Mouse (Mus musculus): ENCODE measurements around the gene Gm11037.

The Gm11037 gene

DNA sequence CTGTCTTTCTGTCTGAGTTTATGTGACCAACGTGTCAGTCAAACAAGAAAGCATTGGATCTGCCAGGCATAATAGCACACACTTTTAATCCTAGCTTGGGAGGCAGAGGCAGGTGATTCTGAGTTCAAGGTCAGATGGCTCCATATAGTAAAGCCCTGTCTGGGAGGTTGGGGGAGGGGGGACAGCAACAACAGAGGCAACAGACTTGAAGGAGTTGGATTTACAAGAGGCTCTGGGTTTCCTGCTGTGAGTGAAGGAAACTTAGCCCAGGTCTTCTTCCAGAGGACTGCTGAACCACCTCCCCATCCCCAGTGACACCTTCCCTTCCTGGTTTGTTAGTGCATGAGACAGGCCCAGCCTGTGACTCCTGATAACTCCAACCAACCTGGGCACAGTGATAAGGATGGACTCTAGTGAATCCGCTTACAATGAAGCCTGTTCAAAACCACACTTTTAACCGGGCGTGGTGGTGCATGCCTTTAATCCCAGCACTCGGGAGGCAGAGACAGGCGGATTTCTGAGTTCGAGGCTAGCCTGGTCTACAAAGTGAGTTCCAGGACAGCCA lies 19.0 kb downstream of the Gm11037 start:
- DNase-seq, result no peak

DNA sequence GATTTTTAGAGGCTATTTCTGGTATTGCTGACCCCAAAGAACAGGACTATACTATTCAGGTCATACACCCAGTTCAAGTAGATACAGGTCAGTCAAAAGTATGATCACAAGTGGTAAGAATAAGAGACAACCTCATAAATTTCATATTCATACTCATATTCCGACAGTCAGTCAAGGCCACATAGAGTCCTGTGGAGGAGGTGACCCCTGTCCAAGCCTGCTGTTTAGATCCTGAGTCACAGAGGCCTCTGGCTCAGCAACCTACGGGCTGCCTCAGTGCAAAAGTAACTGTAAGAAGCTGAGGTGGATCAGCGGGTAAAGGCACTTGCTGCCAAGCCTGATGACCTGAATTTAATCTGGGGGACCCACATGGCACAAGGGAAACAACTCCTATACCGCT lies 20.7 kb downstream of the Gm11037 start:
- DNase-seq, result no peak

DNA sequence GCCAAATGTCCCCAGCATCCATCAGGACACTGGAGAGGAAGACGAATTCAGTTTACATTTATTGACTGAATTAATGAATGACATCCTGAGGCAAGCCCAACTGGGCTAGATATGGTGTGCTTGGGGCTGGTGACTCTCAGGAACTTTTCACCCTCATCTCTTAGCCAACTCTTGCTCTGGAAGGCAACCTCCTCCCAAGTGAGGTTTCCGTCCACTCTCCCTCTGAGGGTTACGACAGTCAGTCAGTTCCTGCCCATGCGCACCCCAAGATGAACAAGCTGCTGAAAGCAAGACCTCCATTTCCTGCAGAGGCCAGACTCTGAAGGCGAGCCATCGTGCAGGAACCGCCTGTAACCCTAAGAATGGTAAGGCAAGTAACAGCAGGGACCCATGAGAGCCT lies 23.7 kb downstream of the Gm11037 start:
- DNase-seq, result no peak

- DNase-seq, result no peak
These were observed 26.2 kb downstream of the Gm11037 start for GRCm38 (mm10) chr2:131159491-131159910.

DNA sequence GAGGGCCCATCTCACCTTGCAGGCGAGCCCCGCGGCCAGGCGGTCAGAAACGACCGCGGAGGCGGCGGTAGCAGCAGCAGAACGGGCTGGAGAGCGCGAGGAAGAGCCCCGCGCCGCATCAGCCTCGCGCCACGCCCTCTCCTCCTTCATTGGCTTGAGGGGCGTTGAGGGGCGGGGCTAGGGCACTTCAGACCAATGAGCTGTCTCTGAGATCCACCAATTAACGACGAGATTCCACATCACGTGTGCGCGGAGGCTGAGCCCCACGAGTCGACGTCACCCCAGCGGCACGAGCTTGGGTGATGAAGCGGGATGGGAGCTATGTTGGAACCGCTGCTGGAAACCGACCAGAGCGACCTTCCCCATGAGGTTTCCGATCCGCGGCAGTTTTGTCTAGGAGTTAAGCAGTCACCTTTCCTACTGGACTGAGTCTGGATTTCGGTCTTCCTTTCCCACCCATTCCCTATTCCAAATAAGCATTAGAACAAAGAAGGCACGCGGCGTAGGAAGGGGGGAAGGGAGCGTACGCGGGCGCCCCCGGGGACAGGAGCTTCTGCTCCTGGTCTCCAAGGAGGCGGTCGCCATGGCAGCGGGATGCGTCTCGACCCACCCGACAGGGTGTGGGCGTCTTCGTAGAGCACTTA lies 26.8 kb downstream of the Gm11037 start, which contains the start of gene 1700037H04Rik:
Gene 1700037H04Rik, minus strand, starts transcription at position 144 of the 644 bp plus-strand sequence.
- DNase-seq, result peak; percentile 97

- DNase-seq, result no peak
These were observed 27.4 kb downstream of the Gm11037 start for GRCm38 (mm10) chr2:131160671-131161111.

- no peak for DNase-seq
These were observed 30.6 kb downstream of the Gm11037 start for GRCm38 (mm10) chr2:131163924-131164323.

DNA sequence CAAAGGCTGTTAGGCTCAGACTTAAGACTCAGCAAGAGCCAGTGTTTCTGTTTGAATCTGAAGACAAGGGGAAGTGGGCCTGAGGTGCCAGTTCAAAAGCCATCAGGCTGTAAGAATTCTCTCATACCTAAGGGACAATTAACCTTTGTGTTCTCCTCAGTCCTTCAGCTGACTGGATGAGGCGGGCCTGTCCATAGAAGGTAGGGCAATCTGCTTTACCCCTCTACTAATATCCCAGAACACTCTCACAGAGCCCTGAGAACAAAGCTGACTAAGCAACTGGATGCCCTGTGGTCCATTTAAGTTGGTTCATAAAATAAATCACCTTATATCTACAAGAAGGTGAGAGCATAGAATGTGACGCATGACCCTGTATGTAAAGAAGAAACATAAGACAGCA lies 32.9 kb downstream of the Gm11037 start:
- DNase-seq, result no peak

DNA sequence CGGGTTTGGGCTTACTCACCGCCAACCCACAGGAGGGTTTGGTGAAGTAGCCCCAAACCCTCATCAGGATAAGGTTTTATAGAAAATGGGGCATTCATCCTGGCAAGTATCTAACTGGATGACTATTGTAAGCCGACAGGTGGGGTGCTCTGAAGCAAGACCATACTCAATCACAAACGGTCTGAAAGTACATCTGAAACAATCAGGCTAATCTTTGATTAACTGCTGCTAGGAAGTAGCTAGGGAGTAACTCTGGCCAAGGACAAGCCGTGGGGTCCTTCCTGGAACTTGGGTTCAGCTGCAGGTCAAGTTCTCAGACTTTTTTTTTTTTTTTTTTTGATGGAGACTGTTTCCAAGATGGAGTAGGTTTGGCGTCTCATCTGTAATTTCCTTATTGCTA lies 34.7 kb downstream of the Gm11037 start:
- DNase-seq, result no peak

DNA sequence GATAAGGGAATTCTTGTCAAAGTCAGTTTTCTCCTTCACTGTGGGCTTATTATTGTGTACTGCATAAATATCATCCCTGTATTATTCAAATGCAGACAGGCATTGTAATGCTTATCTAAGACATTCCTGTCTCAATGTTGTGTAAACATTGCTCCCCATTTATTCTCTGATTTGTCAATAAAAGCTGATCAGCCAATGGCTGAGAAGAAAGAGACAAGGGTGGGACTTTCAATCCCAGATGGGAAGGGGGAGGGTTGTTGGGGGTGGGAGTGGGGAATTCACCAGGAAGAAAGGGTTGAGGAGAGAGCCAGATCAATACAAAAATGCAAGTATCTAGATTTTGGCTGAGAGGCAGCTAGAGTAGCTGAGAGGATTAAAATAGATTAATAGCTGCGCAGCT lies 35.6 kb downstream of the Gm11037 start:
- DNase-seq, result no peak

DNA sequence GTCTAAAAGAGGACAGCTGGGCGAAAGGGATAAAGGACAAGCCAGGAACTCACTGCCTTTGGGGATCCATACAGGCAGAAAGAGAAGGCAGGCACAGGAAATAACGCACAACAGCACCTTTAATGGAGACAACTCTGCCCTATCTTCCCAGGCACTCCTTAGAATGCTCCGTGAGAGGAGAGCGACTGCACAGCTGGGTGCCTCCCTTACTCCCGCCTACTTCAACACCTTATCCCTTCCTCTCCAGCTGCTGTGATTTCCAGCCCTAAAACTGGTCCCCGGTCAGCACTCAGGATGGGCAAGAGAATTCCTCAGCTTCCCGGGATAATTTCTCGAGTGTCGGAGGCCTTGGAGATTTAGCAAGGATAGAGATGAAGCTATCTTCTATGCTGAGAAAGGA lies 37.6 kb downstream of the Gm11037 start:
- no peak for DNase-seq

- DNase-seq, result no peak
These were observed 38.3 kb downstream of the Gm11037 start for GRCm38 (mm10) chr2:131171401-131172104.

GRCm38 (mm10) chr2:131172322-131172721 lies 39.0 kb downstream of the Gm11037 start:
- DNase-seq, result no peak

- DNase-seq, result peak; percentile 86
These were observed 41.4 kb downstream of the Gm11037 start for GRCm38 (mm10) chr2:131174700-131175099.

DNA sequence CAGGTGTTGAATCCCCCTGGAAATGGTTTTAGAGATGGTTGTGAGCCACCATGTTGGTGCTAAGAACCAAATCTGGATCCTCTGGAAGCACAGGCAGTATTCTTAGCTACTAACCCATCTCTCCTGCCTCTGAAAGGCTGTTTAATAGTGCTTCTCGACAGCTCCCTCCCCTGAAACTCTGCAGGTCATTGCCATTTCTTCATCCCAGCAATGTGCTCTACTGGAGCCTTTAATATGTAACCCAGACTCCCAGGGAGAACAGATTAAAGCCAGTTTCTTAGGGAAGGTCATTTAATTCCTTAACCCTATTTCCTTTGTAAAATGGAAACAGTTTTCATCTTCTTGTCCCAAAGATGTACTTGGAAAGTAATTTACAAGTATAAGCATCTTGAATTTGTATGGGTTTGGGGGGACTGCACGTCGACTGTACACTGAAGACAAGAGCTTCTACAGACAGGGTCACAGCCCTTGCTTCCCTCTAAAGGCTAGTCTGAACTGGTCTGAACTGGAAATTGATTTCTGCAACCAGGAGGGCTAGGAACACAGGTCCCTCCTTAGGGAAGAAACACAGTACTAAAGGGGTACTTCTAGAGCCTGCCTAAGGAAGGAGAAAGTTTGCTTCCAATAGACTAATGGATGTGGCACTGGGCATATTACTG lies 42.1 kb downstream of the Gm11037 start:
- no peak for DNase-seq

- DNase-seq, result no peak
These were observed 42.6 kb downstream of the Gm11037 start for GRCm38 (mm10) chr2:131175945-131176309.

DNA sequence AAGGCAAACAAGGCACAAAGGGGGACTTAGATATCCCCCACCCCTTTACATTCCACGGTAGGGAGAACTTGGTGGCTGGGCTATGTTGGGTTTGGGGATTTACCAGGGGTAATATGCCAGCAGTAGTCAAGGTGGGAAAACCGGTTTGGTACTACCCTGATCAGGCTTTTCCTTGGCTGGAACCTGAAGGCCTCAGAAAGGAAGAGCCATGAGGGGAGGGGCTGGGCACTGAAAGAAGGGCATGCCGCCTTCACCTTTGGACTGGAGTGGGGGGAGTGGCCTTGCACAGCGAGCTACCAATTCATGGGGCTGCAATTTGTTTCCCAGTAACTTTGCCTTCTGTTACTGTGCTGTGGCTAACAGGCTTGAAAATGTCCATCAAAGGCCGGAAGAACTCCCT lies 43.2 kb downstream of the Gm11037 start:
- DNase-seq, result no peak

GRCm38 (mm10) chr2:131177932-131178331 lies 44.6 kb downstream of the Gm11037 start:
- no peak for DNase-seq

DNA sequence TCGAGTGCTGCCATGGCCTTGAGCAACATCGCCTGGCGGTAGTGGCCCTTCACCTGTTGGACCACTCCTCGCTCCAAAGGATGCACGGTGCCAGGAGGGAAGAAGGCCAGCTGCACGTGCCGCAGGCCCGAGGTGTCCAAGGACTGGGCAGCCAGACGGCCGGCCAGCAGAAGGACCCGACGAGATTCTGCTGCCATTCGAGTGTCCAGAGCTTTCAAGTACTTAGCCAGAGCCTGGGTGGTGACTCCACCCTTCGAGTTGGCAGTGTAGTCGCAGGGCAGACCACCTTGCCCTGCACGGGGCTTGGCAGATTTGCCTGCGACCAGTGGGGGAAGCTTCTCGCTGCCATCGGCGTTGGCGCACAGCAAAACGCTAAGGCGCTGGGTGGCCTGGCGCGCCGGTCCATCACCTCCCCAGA lies 45.5 kb downstream of the Gm11037 start:
- no peak for DNase-seq

- DNase-seq, result peak; percentile 73
These were observed 46.1 kb downstream of the Gm11037 start for GRCm38 (mm10) chr2:131179246-131179886.

DNA sequence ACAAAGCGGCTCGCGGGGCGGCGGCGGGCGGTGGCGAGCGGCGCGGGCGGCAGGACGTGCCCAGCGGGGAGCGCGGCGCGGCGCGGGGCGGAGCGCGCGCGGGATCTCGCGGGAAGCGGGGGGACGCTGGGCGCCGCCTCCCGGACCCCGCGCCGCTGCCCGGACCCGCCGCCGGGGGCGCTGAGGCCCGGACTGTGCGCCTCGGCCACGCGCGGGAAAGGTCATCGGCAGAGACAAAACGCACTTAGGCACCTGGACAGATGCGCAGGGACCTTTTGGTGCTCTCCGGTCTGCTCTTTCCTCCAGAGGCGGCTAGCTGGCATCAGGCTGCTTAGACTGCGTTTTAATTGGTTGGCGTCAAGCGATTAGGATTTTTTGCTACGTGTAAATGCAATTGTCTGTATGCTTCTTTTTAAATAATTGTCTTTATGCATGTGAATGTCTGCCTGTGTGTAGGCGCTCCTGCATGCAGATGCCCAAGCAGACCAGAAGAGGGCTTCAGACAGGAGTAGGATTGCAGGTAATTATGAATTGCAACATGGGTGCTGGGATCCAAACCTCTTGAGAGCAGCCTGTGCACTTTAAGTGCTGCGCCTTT lies 46.8 kb downstream of the Gm11037 start, which contains the start of gene Cenpb:
Gene Cenpb, minus strand, starts transcription at position 78 of the 598 bp plus-strand sequence.
- peak; percentile 87 for DNase-seq
